Mouse (Mus musculus) thymus, postnatal 25 days (tissue): ENCODE results near the gene Mapk1.

Experiments
- DNase-seq: peaks from one replicate; pipeline ENCODE4 v3.0.0; 2022

Mapk1 gene

GRCm38 (mm10) chr16:17086669-17087193, 103.5 kb downstream of the Mapk1 start:
- no peak for DNase-seq

DNA sequence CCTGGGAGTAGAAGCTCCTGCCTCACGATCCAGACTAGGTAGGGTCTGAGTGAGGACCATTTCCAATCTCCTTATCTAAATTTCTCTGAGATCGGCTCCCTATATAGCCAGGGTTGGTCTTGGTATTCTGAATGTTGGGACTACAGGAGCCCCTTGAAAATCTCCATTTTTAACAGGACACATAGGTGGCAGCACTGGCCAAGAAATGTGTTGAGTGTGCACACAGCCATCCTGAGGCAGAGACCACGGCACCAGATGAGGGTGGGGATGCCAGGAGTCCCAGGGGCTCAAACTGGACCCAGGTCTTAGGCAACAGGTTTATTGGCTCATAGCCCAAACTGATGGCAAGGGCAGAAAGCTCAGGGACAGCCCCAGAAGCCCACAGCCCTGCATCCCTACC, 105.2 kb downstream of the Mapk1 start:
- DNase-seq: no peak

DNA sequence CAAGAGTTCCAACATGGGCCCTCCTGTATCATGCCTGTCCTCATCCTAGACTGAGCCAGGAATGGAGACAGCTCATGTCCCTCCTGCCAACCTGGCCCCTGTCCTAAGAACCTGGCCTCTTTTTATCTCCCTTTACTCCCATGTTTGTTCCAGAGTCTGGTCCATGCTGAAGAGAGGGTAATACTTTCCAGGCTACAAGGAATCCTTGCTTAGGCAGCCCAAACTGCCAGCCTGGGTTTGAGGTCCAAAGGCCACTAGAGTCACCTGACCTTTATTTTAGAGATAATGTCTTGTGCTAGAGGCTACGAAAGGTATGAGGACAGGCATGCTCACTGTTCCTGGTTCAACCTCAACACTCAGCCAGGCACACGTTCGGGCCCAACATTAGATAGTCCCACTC, 113.8 kb downstream of the Mapk1 start:
- DNase-seq: no peak
